Mouse (Mus musculus): ENCODE measurements around the gene Tmed4. TPM values are rescaled to one million over a fixed set of nuclear protein-coding genes. Genes with fewer than 3 reads are reported as not detected.
A peak's percentile ranks its signal among the peaks of the same experiment; 100 is the strongest.
"Not testable (repeated sequence)": the region's sequence is repeated elsewhere in the genome, so short reads cannot be mapped to it uniquely, and the experiment has no call there.

The Tmed4 gene
- total and polyA plus RNA-seq, 3 experiments, result 85.5 to 138 (median 96.6) TPM

- no peaks in the 10 kb centered on the region; the same call in 1 of the 2 replicates for H3K79me2 ChIP-seq (replicated peaks; ENCODE audit: control insufficient read depth, insufficient read depth, low read length)
- TF ChIP-seq EP300 (IDR thresholded peaks at IDR 0.05; ENCODE audit: insufficient read depth, low read depth, low read length), result peak; percentile 87
- TF ChIP-seq CTCF (IDR thresholded peaks at IDR 0.05), result no peak
- peak; percentile 93 for TF ChIP-seq POLR2A (IDR thresholded peaks at IDR 0.05; ENCODE audit: insufficient read depth, low read depth, low read length)
- H3K36me3 ChIP-seq (ENCODE audit: control insufficient read depth, insufficient read depth, low read length), result no peaks in the 10 kb centered on the region; the same call in 1 of the 2 replicates
- intact Hi-C loops (cut with DNase I), result loop anchor here (2.0 to 10.0 kb wide), 2 partner anchors 67 to 563 kb away; partner anchors contain the start of genes A730071L15Rik and Nudcd3
- no peaks in the 10 kb centered on the region for H3K27me3 ChIP-seq (ENCODE audit: control insufficient read depth, insufficient read depth, low read length)
- peak within 1 kb of the TSS; percentile 86 for H3K9ac ChIP-seq (ENCODE audit: low read depth, low read length)
- DNase-seq, result peak; percentile 90 to 92
- peak within 1 kb of the TSS; percentile 91 for H3K4me3 ChIP-seq
- H3K27ac ChIP-seq, result peak within 1 kb of the TSS; percentile 97
- H3K4me1 ChIP-seq (ENCODE audit: control insufficient read depth, insufficient read depth, low read length), result peaks cover 5% of the 10 kb centered on the region
- 2% methylated on average over 50 of the region's 50 CpGs for WGBS
Measured at GRCm38 (mm10) chr11:6267320-6268254, 7.1 kb downstream of the Tmed4 start, which contains the start of gene Ddx56. TSS of gene Ddx56 (minus strand) at chr11:6267772.

- WGBS, result 59% methylated on average over 9 of the region's 9 CpGs
- peak overlapping the region; percentile 21; the same call in 1 of the 2 replicates for H3K9ac ChIP-seq (ENCODE audit: low read depth, low read length)
- peaks cover 5% of the 10 kb centered on the region for H3K4me1 ChIP-seq (ENCODE audit: control insufficient read depth, insufficient read depth, low read length)
- H3K36me3 ChIP-seq (ENCODE audit: control insufficient read depth, insufficient read depth, low read length), result no peaks in the 10 kb centered on the region; the same call in 1 of the 2 replicates
- TF ChIP-seq EP300 (IDR thresholded peaks at IDR 0.05; ENCODE audit: insufficient read depth, low read depth, low read length) (no peak), POLR2A (IDR thresholded peaks at IDR 0.05; ENCODE audit: insufficient read depth, low read depth, low read length) (no peak), CTCF (IDR thresholded peaks at IDR 0.05) (no peak)
- H3K4me3 ChIP-seq, result peak overlapping the region; percentile 91
- H3K79me2 ChIP-seq (replicated peaks; ENCODE audit: control insufficient read depth, insufficient read depth, low read length), result no peaks in the 10 kb centered on the region; the same call in 1 of the 2 replicates
- peak in 1 of 2 experiments; percentile 17 for DNase-seq
- no peaks in the 10 kb centered on the region for H3K27me3 ChIP-seq (ENCODE audit: control insufficient read depth, insufficient read depth, low read length)
- H3K27ac ChIP-seq, result no peak overlapping the region
- intact Hi-C loops (cut with DNase I), result loop anchor here (10.0 kb wide), 1 partner anchor 562 kb away; no protein-coding TSS in a partner anchor
Measured at GRCm38 (mm10) chr11:6266621-6267020, 8.0 kb downstream of the Tmed4 start.

- Histone ChIP-seq H3K79me2 (replicated peaks; ENCODE audit: control insufficient read depth, insufficient read depth, low read length) (no peaks in the 10 kb centered on the region), H3K4me1 (ENCODE audit: control insufficient read depth, insufficient read depth, low read length) (peaks cover 2% of the 10 kb centered on the region), H3K4me3 (no peak overlapping the region), H3K9ac (ENCODE audit: low read depth, low read length) (no peak overlapping the region), H3K27me3 (ENCODE audit: control insufficient read depth, insufficient read depth, low read length) (no peaks in the 10 kb centered on the region), H3K36me3 (ENCODE audit: control insufficient read depth, insufficient read depth, low read length) (no peaks in the 10 kb centered on the region; the same call in 1 of the 2 replicates), H3K27ac (no peak overlapping the region)
- no peak; the same call in none of the 2 replicates for TF ChIP-seq CTCF (IDR thresholded peaks at IDR 0.05)
- TF ChIP-seq EP300 (IDR thresholded peaks at IDR 0.05; ENCODE audit: insufficient read depth, low read depth, low read length), result peak; percentile 23; the same call in 1 of the 2 replicates
- 74% methylated on average over 10 of the region's 10 CpGs for WGBS
- intact Hi-C loops (cut with DNase I), result loop anchor here (2.0 to 10.0 kb wide), 2 partner anchors 265 to 557 kb away; no protein-coding TSS in a partner anchor
- DNase-seq, result peak; percentile 63 to 76
Measured at GRCm38 (mm10) chr11:6261434-6262082, 13.1 kb downstream of the Tmed4 start.

- no peaks in the 10 kb centered on the region for H3K4me1 ChIP-seq (ENCODE audit: control insufficient read depth, insufficient read depth, low read length)
- intact Hi-C loops (cut with DNase I), result no loop called here
- TF ChIP-seq EP300 (IDR thresholded peaks at IDR 0.05; ENCODE audit: insufficient read depth, low read depth, low read length) (no peak), CTCF (IDR thresholded peaks at IDR 0.05) (no peak), POLR2A (IDR thresholded peaks at IDR 0.05; ENCODE audit: insufficient read depth, low read depth, low read length) (no peak)
- no peak for DNase-seq
- no peak overlapping the region for H3K27ac ChIP-seq
- H3K36me3 ChIP-seq (ENCODE audit: control insufficient read depth, insufficient read depth, low read length), result no peaks in the 10 kb centered on the region
- no peak overlapping the region for H3K4me3 ChIP-seq
- H3K27me3 ChIP-seq (ENCODE audit: control insufficient read depth, insufficient read depth, low read length), result no peaks in the 10 kb centered on the region
- WGBS, result 92% methylated on average over 7 of the region's 7 CpGs
- H3K79me2 ChIP-seq (replicated peaks; ENCODE audit: control insufficient read depth, insufficient read depth, low read length), result no peaks in the 10 kb centered on the region
- no peak overlapping the region for H3K9ac ChIP-seq (ENCODE audit: low read depth, low read length)
Measured at GRCm38 (mm10) chr11:6259413-6259812, 15.3 kb downstream of the Tmed4 start.

GRCm38 (mm10) chr11:6256490-6257072 is 18.1 kb downstream of the Tmed4 start:
- Histone ChIP-seq H3K27ac (no peak overlapping the region), H3K9ac (ENCODE audit: low read depth, low read length) (no peak overlapping the region), H3K79me2 (replicated peaks; ENCODE audit: control insufficient read depth, insufficient read depth, low read length) (no peaks in the 10 kb centered on the region), H3K4me3 (no peak overlapping the region), H3K4me1 (ENCODE audit: control insufficient read depth, insufficient read depth, low read length) (no peaks in the 10 kb centered on the region), H3K27me3 (ENCODE audit: control insufficient read depth, insufficient read depth, low read length) (no peaks in the 10 kb centered on the region), H3K36me3 (ENCODE audit: control insufficient read depth, insufficient read depth, low read length) (no peaks in the 10 kb centered on the region)
- no peak for DNase-seq
- WGBS, result 70% methylated on average over 6 of the region's 6 CpGs
- intact Hi-C loops (cut with DNase I), result no loop called here
- no peak for TF ChIP-seq CTCF (IDR thresholded peaks at IDR 0.05)
- no peak for TF ChIP-seq EP300 (IDR thresholded peaks at IDR 0.05; ENCODE audit: insufficient read depth, low read depth, low read length)
- no peak for TF ChIP-seq POLR2A (IDR thresholded peaks at IDR 0.05; ENCODE audit: insufficient read depth, low read depth, low read length)

GRCm38 (mm10) chr11:6254602-6255001 is 20.1 kb downstream of the Tmed4 start:
- WGBS, result 90% methylated on average over 2 of the region's 2 CpGs
- H3K27me3 ChIP-seq (ENCODE audit: control insufficient read depth, insufficient read depth, low read length); H3K4me3 ChIP-seq; H3K4me1 ChIP-seq (ENCODE audit: control insufficient read depth, insufficient read depth, low read length); H3K36me3 ChIP-seq (ENCODE audit: control insufficient read depth, insufficient read depth, low read length); intact Hi-C loops (cut with DNase I); H3K79me2 ChIP-seq (replicated peaks; ENCODE audit: control insufficient read depth, insufficient read depth, low read length); H3K9ac ChIP-seq (ENCODE audit: low read depth, low read length); DNase-seq; H3K27ac ChIP-seq: not testable (repeated sequence)

All from heart, adult 2 months (tissue).